Mouse (Mus musculus): Measurements from ENCODE around the gene Cyp4f14. TPM values are rescaled to one million over a fixed set of nuclear protein-coding genes. Genes with fewer than 3 reads are reported as not detected.

The Cyp4f14 gene
- polyA plus RNA-seq, 1 experiment from 2014 or later, result not detected

DNA sequence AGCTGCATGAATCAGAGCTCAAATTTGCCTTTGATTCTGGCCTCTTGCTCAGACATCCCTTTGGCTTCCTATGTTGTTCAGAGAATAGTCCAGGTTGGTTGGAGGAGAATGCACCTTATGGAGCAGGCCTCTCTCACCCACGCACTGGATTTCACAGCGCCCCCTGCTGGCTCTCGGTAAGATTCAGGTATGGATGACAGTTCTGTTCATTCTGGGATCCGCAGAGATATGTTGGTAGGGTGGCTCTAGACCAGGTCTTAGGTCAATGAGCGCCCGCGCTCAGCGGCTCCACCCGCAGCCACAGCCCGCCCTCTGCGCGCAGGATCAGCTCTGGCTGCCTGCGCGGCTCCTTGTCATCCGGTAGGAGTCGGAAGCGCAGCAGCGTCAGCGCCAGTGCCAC is 11.9 kb downstream of the Cyp4f14 start:
- no peaks in the 10 kb centered on the region for H3K27me3 ChIP-seq (replicated peaks; ENCODE audit: control insufficient read depth, insufficient read depth, low read length)
- WGBS, result 7% methylated on average over 19 of the region's 19 CpGs
- H3K4me3 ChIP-seq (ENCODE audit: low read depth, low read length), result no peak overlapping the region
- H3K9ac ChIP-seq (ENCODE audit: low read length), result no peak overlapping the region
- ATAC-seq (no peak), DNase-seq (ENCODE audit: low spot score) (peak; percentile 41)
- peak overlapping the region; percentile 37; the same call in 1 of the 2 replicates for H3K4me2 ChIP-seq (ENCODE audit: low read length)
- no peak overlapping the region for H3K27ac ChIP-seq (ENCODE audit: low read depth, low read length)
- H3K4me1 ChIP-seq (ENCODE audit: control insufficient read depth, insufficient read depth, low read length), result no peaks in the 10 kb centered on the region
- no peaks in the 10 kb centered on the region for H3K9me3 ChIP-seq (replicated peaks; ENCODE audit: control insufficient read depth, low read length)
- no peaks in the 10 kb centered on the region for H3K36me3 ChIP-seq (ENCODE audit: control insufficient read depth, insufficient read depth, low read length)

DNA sequence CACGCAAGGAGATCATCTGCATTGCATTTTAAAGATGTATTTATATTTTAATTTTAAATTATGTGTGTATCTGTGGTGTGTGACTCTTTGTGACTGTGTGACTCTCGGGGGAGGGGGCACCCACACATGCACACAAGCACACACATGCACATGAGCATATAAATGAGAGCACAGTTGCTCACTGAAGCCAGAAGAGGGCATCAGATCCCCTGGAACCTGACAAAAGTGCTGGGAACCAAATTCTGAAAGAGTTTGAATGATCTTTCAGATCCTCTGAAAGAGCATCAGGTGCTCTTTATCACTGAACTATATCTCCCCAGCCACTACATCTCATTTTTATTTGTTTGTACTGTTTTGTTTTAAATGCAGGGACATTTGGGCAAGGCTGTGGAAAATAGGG is 12.7 kb downstream of the Cyp4f14 start:
- Histone ChIP-seq H3K4me1 (ENCODE audit: control insufficient read depth, insufficient read depth, low read length) (no peaks in the 10 kb centered on the region), H3K4me2 (ENCODE audit: low read length) (no peak overlapping the region), H3K36me3 (ENCODE audit: control insufficient read depth, insufficient read depth, low read length) (no peaks in the 10 kb centered on the region), H3K9me3 (replicated peaks; ENCODE audit: control insufficient read depth, low read length) (no peaks in the 10 kb centered on the region), H3K27ac (ENCODE audit: low read depth, low read length) (no peak overlapping the region), H3K4me3 (ENCODE audit: low read depth, low read length) (no peak overlapping the region), H3K27me3 (replicated peaks; ENCODE audit: control insufficient read depth, insufficient read depth, low read length) (no peaks in the 10 kb centered on the region), H3K9ac (ENCODE audit: low read length) (no peak overlapping the region)
- 69% methylated on average over 2 of the region's 2 CpGs for WGBS
- no peak for ATAC-seq
- peak; percentile 10 for DNase-seq (ENCODE audit: low spot score)

DNA sequence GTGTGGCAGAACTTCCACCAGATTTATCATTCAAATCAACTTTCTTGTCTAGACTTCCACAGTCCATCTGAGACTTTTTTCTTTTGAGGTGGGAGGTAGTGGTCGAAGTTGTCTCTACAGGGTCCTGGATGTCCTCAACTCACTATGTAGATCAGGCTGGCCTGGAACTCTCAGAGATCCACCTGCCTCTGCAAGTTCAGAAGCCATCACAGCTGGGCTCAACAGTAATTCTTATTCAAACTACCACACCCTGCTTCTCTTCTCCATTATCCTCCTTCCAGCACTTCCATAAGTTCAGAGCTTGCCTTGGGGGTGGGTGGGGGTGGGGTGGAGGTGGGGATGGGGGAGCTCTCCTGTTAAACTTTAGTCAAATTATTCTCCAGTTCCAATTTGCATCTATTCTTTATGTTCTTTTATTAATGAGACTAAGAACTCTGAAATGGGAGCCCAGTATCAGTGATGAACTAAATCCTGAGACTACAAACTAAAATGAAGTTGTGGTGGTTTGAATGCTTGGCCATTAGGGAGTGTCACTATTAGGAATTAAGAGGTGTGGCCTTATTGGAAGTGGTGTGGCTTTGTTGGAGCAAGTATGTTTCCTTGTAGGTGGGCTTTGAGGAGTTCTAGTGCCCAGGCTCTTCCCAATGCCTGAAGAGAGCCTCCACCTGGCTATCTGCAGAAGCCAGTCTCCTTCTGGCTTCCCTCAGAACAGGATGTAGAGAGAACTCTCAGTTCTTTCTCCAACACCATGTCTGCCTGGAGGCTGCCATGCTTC is 15.2 kb downstream of the Cyp4f14 start:
- WGBS, result 89% methylated on average over 1 of the region's 1 CpGs
- no peak overlapping the region for H3K4me3 ChIP-seq (ENCODE audit: low read depth, low read length)
- H3K9me3 ChIP-seq (replicated peaks; ENCODE audit: control insufficient read depth, low read length), result no peaks in the 10 kb centered on the region
- no peak for ATAC-seq
- H3K4me2 ChIP-seq (ENCODE audit: low read length), result no peak overlapping the region
- DNase-seq (ENCODE audit: low spot score), result no peak
- no peaks in the 10 kb centered on the region for H3K27me3 ChIP-seq (replicated peaks; ENCODE audit: control insufficient read depth, insufficient read depth, low read length)
- H3K4me1 ChIP-seq (ENCODE audit: control insufficient read depth, insufficient read depth, low read length), result no peaks in the 10 kb centered on the region
- H3K36me3 ChIP-seq (ENCODE audit: control insufficient read depth, insufficient read depth, low read length), result no peaks in the 10 kb centered on the region
- H3K9ac ChIP-seq (ENCODE audit: low read length), result no peak overlapping the region
- no peak overlapping the region for H3K27ac ChIP-seq (ENCODE audit: low read depth, low read length)

DNA sequence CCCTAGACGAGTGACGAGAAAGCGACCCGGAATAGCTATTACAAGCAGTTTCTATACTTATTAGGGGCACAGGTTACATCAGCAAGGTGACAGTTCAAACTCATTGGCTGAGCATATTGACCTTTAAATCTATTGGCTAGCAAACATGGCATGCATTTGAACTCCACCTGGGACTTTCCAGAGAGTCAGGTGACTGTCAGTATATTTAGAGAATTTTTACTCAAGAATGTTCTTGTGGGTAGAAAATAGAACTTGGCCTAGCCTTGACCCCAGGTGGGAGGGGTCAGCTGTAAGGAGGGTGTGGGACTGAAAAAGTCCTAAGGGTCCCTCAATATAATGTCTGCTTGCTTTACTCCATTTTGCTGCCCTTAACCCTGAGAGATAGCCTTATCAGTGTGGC is 21.7 kb downstream of the Cyp4f14 start:
- Histone ChIP-seq H3K36me3 (ENCODE audit: control insufficient read depth, insufficient read depth, low read length) (no peaks in the 10 kb centered on the region), H3K27me3 (replicated peaks; ENCODE audit: control insufficient read depth, insufficient read depth, low read length) (no peaks in the 10 kb centered on the region), H3K4me1 (ENCODE audit: control insufficient read depth, insufficient read depth, low read length) (peaks cover 3% of the 10 kb centered on the region), H3K9me3 (replicated peaks; ENCODE audit: control insufficient read depth, low read length) (no peaks in the 10 kb centered on the region), H3K4me3 (ENCODE audit: low read depth, low read length) (no peak overlapping the region), H3K27ac (ENCODE audit: low read depth, low read length) (no peak overlapping the region), H3K4me2 (ENCODE audit: low read length) (no peak overlapping the region), H3K9ac (ENCODE audit: low read length) (no peak overlapping the region)
- ATAC-seq, result no peak
- DNase-seq (ENCODE audit: low spot score), result no peak
- WGBS, result 96% methylated on average over 4 of the region's 4 CpGs

DNA sequence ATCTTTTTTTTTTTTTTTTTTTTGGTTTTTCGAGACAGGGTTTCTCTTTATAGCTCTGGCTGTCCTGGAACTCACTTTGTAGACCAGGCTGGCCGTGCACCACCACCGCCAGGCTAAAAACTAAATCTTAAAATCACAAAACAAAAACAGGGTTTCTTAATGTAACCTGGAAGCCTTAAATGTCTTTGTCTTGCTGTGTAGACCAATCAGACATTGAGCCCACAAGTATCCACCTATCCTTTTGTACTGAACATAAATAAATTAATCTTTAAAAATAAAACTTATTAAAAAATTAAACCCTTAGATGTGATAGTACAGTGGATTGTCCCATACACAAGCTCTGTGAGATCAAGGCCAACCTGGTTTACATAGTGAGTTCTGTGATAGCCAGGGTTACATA is 23.2 kb downstream of the Cyp4f14 start:
- Histone ChIP-seq H3K4me2 (ENCODE audit: low read length) (no peak overlapping the region), H3K4me1 (ENCODE audit: control insufficient read depth, insufficient read depth, low read length) (peaks cover 10% of the 10 kb centered on the region), H3K4me3 (ENCODE audit: low read depth, low read length) (no peak overlapping the region), H3K9ac (ENCODE audit: low read length) (no peak overlapping the region), H3K9me3 (replicated peaks; ENCODE audit: control insufficient read depth, low read length) (no peaks in the 10 kb centered on the region), H3K36me3 (ENCODE audit: control insufficient read depth, insufficient read depth, low read length) (no peaks in the 10 kb centered on the region), H3K27ac (ENCODE audit: low read depth, low read length) (no peak overlapping the region), H3K27me3 (replicated peaks; ENCODE audit: control insufficient read depth, insufficient read depth, low read length) (no peaks in the 10 kb centered on the region)
- no peak for DNase-seq (ENCODE audit: low spot score)
- ATAC-seq, result no peak
- 85% methylated on average over 3 of the region's 3 CpGs for WGBS

DNA sequence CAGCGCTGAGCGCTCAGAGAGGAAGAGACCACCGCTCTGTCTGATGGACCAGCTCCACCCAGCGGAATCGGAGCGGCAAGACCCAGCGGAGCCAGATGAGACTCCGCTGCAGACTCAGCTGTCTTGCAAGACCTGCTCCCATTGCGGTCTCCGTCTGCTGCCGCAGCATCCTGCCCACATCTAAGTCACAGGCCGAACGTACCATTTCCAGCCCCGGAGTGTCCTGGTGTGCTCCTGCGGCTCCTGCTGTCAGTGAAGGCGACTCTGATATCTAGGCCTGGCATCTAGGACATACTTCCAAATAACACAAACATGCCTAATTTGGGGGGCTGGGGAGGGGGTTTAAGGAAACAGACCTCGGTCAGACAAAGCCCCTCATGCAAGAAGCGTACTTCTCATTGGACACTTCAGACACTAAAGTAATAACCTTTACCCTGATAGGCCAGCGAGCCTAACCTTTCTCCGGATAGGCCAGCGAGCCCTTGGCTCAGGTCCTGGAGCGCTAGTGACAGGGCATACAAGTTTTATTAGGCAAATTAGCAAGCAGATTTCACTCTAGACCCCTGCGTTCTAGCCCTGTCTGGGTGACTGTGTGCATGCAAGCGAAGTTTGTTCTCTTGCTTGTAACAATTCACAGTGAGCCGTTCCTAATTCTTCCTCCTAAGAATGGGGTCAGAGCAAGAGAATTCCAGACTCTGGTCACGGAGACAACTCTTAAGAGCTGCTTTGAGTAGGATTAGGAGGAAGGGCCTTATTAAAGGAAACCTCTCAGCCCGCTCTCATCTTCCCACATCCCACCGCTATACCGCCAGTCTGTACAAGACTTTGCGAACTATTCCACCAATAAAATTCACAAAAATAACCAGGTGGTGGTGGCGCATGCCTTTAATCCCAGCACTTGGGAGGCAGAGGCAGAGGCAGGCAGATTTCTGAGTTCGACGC is 25.6 kb downstream of the Cyp4f14 start, which contains the start of gene Zfp870:
Zfp870 (minus strand) TSS at position 404 of the 942 bp plus-strand sequence.
- ATAC-seq, result peak; percentile 98
- WGBS, result 10% methylated on average over 33 of the region's 33 CpGs

DNA sequence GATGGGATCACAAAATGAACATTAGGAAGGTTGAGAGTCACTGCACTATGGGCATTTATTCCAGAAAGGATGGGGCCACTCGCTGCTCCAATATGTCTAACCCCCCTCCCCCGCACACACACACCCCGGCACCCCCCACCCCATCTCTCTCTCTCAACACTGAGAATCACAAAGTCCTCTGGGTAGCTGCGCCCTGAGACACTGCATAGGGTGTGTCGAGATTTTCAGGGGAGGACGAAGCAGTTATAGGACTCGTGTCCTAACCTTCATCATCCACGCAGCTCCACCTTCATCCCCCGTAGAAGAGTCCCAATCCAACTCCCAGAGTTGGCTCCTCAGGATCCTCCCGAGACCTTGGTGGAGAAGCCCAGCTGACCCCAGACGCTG is 26.3 kb downstream of the Cyp4f14 start:
- WGBS, result 3% methylated on average over 11 of the region's 11 CpGs
- no peaks in the 10 kb centered on the region for H3K27me3 ChIP-seq (replicated peaks; ENCODE audit: control insufficient read depth, insufficient read depth, low read length)
- ATAC-seq, result peak; percentile 53; the same call in 1 of the 2 replicates

More for the DNA sequence above, 25.6 kb downstream of the Cyp4f14 start, which contains the start of gene Zfp870:
- 0 out of 2 replicates have a peak, but pooled peaks cover 2% of the 10 kb centered on the region for H3K36me3 ChIP-seq (ENCODE audit: control insufficient read depth, insufficient read depth, low read length)
- peak within 1 kb of the TSS; percentile 74 for H3K27ac ChIP-seq (ENCODE audit: low read depth, low read length)
- H3K9ac ChIP-seq (ENCODE audit: low read length), result peak within 1 kb of the TSS; percentile 75
- H3K9me3 ChIP-seq (replicated peaks; ENCODE audit: control insufficient read depth, low read length), result no peaks in the 10 kb centered on the region
- peak; percentile 96 for DNase-seq (ENCODE audit: low spot score)
- H3K4me2 ChIP-seq (ENCODE audit: low read length), result peak within 1 kb of the TSS; percentile 67
- peaks cover 10% of the 10 kb centered on the region for H3K4me1 ChIP-seq (ENCODE audit: control insufficient read depth, insufficient read depth, low read length)
- H3K27me3 ChIP-seq (replicated peaks; ENCODE audit: control insufficient read depth, insufficient read depth, low read length), result no peaks in the 10 kb centered on the region
- peak within 1 kb of the TSS; percentile 62 for H3K4me3 ChIP-seq (ENCODE audit: low read depth, low read length)

DNA sequence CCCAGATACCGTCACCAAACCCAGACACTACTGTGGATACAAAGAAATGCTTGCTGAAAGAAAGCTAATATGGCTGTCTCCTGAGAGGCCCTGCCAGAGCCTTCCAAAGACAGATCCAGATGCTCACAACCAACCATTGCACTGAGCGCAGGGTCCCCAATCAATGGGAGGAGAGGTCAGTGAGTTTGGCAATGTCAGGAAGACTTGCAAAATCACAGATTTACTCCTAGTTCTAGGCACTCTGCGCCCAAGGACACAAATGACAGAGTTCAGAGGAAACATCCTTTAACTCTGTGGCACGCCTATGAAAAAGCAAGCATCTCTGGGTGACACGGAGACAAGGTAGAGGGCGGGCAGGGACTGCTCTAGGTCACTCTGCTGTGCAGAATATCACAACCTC is 27.5 kb downstream of the Cyp4f14 start:
- no peaks in the 10 kb centered on the region for H3K9me3 ChIP-seq (replicated peaks; ENCODE audit: control insufficient read depth, low read length)
- H3K4me1 ChIP-seq (ENCODE audit: control insufficient read depth, insufficient read depth, low read length), result peaks cover 10% of the 10 kb centered on the region
- no peak overlapping the region for H3K4me2 ChIP-seq (ENCODE audit: low read length)
- peaks cover 11% of the 10 kb centered on the region for H3K36me3 ChIP-seq (ENCODE audit: control insufficient read depth, insufficient read depth, low read length)
- WGBS, result 95% methylated on average over 6 of the region's 6 CpGs
- no peak overlapping the region for H3K4me3 ChIP-seq (ENCODE audit: low read depth, low read length)
- no peak overlapping the region for H3K27ac ChIP-seq (ENCODE audit: low read depth, low read length)
- no peaks in the 10 kb centered on the region for H3K27me3 ChIP-seq (replicated peaks; ENCODE audit: control insufficient read depth, insufficient read depth, low read length)
- no peak for DNase-seq (ENCODE audit: low spot score)
- ATAC-seq, result no peak
- no peak overlapping the region for H3K9ac ChIP-seq (ENCODE audit: low read length)

More for the DNA sequence above, 26.3 kb downstream of the Cyp4f14 start:
- Histone ChIP-seq H3K9me3 (replicated peaks; ENCODE audit: control insufficient read depth, low read length) (no peaks in the 10 kb centered on the region), H3K9ac (ENCODE audit: low read length) (peak overlapping the region; percentile 75), H3K4me1 (ENCODE audit: control insufficient read depth, insufficient read depth, low read length) (peaks cover 10% of the 10 kb centered on the region), H3K4me3 (ENCODE audit: low read depth, low read length) (peak overlapping the region; percentile 62), H3K4me2 (ENCODE audit: low read length) (peak overlapping the region; percentile 67), H3K36me3 (ENCODE audit: control insufficient read depth, insufficient read depth, low read length) (0 out of 2 replicates have a peak, but pooled peaks cover 2% of the 10 kb centered on the region), H3K27ac (ENCODE audit: low read depth, low read length) (peak overlapping the region; percentile 74)
- no peak for DNase-seq (ENCODE audit: low spot score)

Measured in forebrain, embryonic 14.5 days (tissue).